Mouse (Mus musculus): ENCODE measurements around the gene Zfp760. TPM values are rescaled to one million over a fixed set of nuclear protein-coding genes. Genes with fewer than 3 reads are reported as not detected.
A peak's percentile ranks its signal among the peaks of the same experiment; 100 is the strongest.
"Not testable (repeated sequence)": the region's sequence is repeated elsewhere in the genome, so short reads cannot be mapped to it uniquely, and the experiment has no call there.

The Zfp760 gene
- 10 to 100 TPM in 5 of 26 experiments, 1 to 10 TPM in 20, under 1 TPM in 1; 0.50 to 15.8 (median 4.5) TPM for total RNA-seq (2018; cell fraction: chromatin; rRNA removed)
- 1 to 10 TPM in 15 of 26 experiments, under 1 TPM in 11; 0.33 to 2.9 (median 1.7) TPM for total RNA-seq (2018; cell fraction: cytosol; rRNA removed)
- 10 to 100 TPM in 4 of 26 experiments, 1 to 10 TPM in 19, under 1 TPM in 3; 0.36 to 14.1 (median 4.0) TPM for total RNA-seq (2018; cell fraction: nucleus; rRNA removed)
- 1.8 to 2.9 TPM (median 2.7 TPM) in 3 replicates for polyA plus RNA-seq (2018)

GRCm38 (mm10) chr17:21707343-21707996, at the start of gene Zfp760:
TSS of gene Zfp760 (plus strand) at chr17:21707741.
- WGBS (ENCODE audit: missing documents), result 13% methylated on average over 26 of the region's 26 CpGs
- Histone ChIP-seq H3K79me2 (ENCODE audit: inconsistent target) (no peaks in the 10 kb centered on the region), H3K4me3 (ENCODE audit: inconsistent target) (peak within 1 kb of the TSS; percentile 67), H3K36me3 (ENCODE audit: inconsistent target) (no peaks in the 10 kb centered on the region), H3K27ac (peak within 1 kb of the TSS; percentile 46)

GRCm38 (mm10) chr17:21678826-21679225, 28.7 kb upstream of the Zfp760 start:
- not testable (repeated sequence) for H3K27ac ChIP-seq; H3K4me3 ChIP-seq (ENCODE audit: inconsistent target); H3K36me3 ChIP-seq (ENCODE audit: inconsistent target); H3K79me2 ChIP-seq (ENCODE audit: inconsistent target)
- 0% methylated on average over 1 of the region's 1 CpGs for WGBS (ENCODE audit: missing documents)

- H3K79me2 ChIP-seq (ENCODE audit: inconsistent target), result no peaks in the 10 kb centered on the region
- under 1% methylated on average over 9 of the region's 9 CpGs for WGBS (ENCODE audit: missing documents)
- peak overlapping the region; percentile 43 for H3K4me3 ChIP-seq (ENCODE audit: inconsistent target)
- peak overlapping the region; percentile 55 for H3K27ac ChIP-seq
- H3K36me3 ChIP-seq (ENCODE audit: inconsistent target), result peaks cover under 1% of the 10 kb centered on the region; the same call in 1 of the 2 replicates
These were observed 28.1 kb upstream of the Zfp760 start for GRCm38 (mm10) chr17:21679273-21680018.

DNA sequence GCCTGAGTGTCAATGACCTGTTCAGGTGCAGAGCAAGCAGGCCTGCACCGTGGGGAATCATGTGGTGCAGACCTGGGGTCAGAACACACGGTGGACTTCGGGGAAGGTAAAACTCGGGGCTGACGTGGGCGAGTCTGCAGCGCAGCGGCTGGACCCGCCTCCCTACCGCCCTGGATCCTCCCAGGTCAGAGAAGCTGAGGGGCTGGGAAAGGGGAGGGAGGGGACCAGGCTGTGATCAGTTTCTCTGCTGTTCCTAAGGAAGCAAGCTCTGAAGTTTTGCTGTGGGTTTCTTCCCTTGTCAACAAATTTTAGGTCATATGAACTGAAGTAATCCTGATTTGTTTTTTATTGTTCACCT, 27.5 kb upstream of the Zfp760 start:
- Histone ChIP-seq H3K27ac (peak overlapping the region; percentile 55), H3K4me3 (ENCODE audit: inconsistent target) (peak overlapping the region; percentile 43)
- 1% methylated on average over 10 of the region's 10 CpGs for WGBS (ENCODE audit: missing documents)
- not testable (repeated sequence) for H3K36me3 ChIP-seq (ENCODE audit: inconsistent target); H3K79me2 ChIP-seq (ENCODE audit: inconsistent target)

DNA sequence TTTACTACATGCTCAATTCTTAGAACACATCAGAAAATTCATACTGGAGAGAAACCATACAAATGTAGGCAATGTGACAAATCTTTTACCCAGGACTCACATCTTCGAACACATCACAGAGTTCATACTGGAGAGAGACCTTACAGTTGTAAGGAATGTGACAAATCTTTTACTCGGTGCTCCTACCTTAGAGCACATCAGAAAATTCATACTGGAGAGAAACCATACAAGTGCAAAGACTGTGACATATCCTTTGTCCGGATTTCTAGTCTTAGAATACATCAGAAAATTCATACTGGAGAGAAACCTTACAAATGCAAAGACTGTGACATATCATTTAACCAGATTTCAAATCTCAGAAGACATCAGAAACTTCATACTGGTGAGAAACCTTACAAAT, 16.0 kb upstream of the Zfp760 start, which contains the start of gene Gm10226:
Gm10226 (plus strand) TSS at position 301 of the 400 bp plus-strand sequence.
- no peak within 1 kb of the TSS for H3K4me3 ChIP-seq (ENCODE audit: inconsistent target)
- no peak within 1 kb of the TSS for H3K27ac ChIP-seq
- H3K79me2 ChIP-seq (ENCODE audit: inconsistent target), result no peaks in the 10 kb centered on the region
- 100% methylated on average over 3 of the region's 3 CpGs for WGBS (ENCODE audit: missing documents)
- peaks cover 38% of the 10 kb centered on the region for H3K36me3 ChIP-seq (ENCODE audit: inconsistent target)

DNA sequence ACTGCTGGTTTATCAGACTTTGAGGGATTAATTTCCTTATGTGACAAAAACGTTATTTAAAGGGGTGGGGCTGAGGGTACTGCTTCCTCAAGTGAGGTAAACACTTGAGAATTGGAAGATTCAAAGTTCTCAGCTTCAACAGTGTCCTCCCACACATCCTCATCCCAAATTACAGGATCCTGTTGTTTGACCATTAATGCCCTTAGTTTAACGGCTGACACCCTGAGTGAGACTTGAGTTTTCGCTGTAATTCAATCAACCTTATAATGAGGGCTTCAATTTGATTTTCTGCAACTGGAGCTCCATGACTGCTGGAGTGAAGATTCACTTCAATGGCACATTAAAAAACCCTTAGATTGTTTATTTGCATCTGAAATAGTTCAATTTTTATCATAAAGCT, 14.2 kb upstream of the Zfp760 start:
- no peaks in the 10 kb centered on the region for H3K79me2 ChIP-seq (ENCODE audit: inconsistent target)
- 83% methylated on average over 3 of the region's 3 CpGs for WGBS (ENCODE audit: missing documents)
- peaks cover 28% of the 10 kb centered on the region for H3K36me3 ChIP-seq (ENCODE audit: inconsistent target)
- no peak overlapping the region for H3K27ac ChIP-seq
- H3K4me3 ChIP-seq (ENCODE audit: inconsistent target), result no peak overlapping the region

DNA sequence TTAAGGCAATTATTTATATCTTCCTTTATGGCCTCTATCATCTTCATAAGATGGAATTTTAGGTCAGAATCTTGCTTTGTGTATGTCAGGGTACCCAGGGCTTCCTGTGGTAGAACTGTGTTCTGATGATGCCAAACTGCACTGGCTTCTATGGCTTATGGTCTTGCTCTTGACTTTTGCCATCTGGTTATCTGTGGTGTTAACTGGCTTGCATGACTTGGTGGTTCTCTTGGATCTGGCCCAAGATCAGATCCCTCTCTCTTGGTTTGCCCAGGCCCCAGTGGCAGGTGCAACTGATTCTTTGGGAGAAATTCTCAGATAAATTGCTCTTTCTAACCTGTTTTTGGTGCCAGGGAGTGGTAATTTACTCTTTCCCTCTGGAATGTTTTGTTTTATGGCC, 11.5 kb upstream of the Zfp760 start:
- Histone ChIP-seq H3K27ac (no peak overlapping the region), H3K4me3 (ENCODE audit: inconsistent target) (no peak overlapping the region), H3K79me2 (ENCODE audit: inconsistent target) (no peaks in the 10 kb centered on the region), H3K36me3 (ENCODE audit: inconsistent target) (peaks cover 1% of the 10 kb centered on the region; the same call in 1 of the 2 replicates)

DNA sequence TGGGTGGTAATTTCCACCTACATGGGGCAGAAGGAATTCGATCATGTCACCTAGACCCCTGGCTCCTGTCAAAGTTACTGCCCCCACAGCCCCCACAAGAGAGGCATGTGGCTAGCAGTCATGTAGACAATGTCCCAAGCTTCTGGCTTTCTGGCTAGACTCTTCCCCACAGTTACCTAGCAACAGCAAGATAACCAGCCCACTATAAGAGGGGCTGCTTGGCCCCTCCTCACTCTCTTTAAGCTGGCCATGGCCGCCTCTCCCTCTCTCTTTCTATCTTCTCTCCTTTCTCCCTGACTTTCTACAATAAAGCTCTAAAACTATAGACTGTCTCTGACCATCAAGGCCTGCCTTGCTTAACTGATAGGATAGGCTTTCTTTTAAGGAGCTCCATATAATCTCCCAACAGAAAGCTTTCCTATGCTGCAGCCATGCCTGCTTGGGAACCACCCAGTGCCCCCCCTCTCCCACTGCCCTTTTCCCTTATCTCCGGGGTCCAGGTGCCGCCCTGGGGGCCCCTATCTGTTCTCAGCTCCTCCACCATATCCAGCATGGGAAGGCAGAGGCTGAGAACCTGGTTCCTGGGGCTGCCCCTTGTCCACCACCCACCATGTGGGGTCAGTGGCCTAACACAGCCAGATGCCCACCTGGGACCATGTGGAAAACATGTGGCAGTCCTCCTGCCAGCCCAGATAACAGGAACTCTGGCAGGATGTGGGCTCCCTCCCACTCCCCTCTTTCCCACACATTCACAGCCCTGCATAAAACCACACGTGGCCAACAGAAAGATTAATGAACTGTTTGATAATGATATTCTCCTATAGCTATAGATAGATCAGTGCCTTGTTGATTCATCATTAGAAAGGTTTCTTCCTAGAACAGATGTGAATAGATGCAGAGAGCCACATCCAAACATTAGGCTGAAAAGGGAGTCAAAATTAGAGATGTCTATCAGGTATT, 5.0 kb upstream of the Zfp760 start:
- H3K36me3 ChIP-seq (ENCODE audit: inconsistent target), result no peaks in the 10 kb centered on the region
- no peak overlapping the region for H3K27ac ChIP-seq
- no peak overlapping the region for H3K4me3 ChIP-seq (ENCODE audit: inconsistent target)
- H3K79me2 ChIP-seq (ENCODE audit: inconsistent target), result no peaks in the 10 kb centered on the region
- 46% methylated on average over 4 of the region's 5 CpGs for WGBS (ENCODE audit: missing documents)

DNA sequence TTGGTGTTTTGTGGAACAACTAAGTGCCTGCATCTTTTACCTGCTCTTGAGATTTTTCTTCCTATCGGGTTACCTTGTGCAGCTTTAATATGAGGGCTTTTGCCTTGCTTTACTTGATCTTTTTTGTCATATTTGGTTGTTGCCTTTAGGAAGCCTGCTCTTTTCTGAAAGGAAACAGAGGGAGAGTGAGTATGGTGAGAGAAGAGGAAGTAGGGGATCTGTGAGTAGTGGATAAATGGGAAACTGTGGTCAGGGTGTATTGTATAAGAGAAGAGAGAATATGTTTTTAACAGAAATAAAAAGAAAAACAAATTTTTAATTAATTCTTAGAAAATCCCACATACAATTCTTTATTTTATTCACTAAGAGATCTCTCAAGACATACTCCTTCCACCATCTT, 4.1 kb upstream of the Zfp760 start:
- WGBS (ENCODE audit: missing documents), result 6% methylated on average over 1 of the region's 1 CpGs
- no peaks in the 10 kb centered on the region for H3K36me3 ChIP-seq (ENCODE audit: inconsistent target)
- H3K27ac ChIP-seq, result no peak overlapping the region

GRCm38 (mm10) chr17:21708401-21708800, 860 bp downstream of the Zfp760 start:
- 0 out of 2 replicates have a peak overlapping the region, but pooled peaks have one; percentile 46 for H3K27ac ChIP-seq
- H3K4me3 ChIP-seq (ENCODE audit: inconsistent target), result peak overlapping the region; percentile 67
- H3K79me2 ChIP-seq (ENCODE audit: inconsistent target), result no peaks in the 10 kb centered on the region
- 3% methylated on average over 2 of the region's 2 CpGs for WGBS (ENCODE audit: missing documents)
- H3K36me3 ChIP-seq (ENCODE audit: inconsistent target), result no peaks in the 10 kb centered on the region

More for the DNA sequence above, 4.1 kb upstream of the Zfp760 start:
- Histone ChIP-seq H3K4me3 (ENCODE audit: inconsistent target) (no peak overlapping the region), H3K79me2 (ENCODE audit: inconsistent target) (no peaks in the 10 kb centered on the region)

DNA sequence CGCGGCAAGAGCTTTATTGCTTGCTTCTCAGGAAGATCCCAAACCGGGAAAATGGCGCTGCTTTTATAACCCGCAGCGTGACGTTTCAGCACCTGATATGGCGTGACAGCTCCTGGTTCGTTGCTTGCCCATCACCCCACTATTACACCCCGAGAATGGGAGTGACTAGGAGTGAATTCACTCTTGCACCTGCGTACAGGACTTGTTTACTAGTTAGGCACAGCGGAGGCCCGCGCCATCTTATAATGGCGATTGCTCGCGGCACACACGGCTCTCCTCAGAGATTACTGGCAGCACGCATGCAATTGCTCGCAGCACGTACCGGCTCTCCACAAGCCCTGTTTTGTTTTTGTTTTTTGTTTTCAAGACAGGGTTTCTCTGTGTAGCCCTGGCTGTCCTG, 23.0 kb downstream of the Zfp760 start, which contains the start of gene Zfp229:
Zfp229 (plus strand) TSS at position 301 of the 400 bp plus-strand sequence.
- not testable (repeated sequence) for H3K79me2 ChIP-seq (ENCODE audit: inconsistent target); H3K4me3 ChIP-seq (ENCODE audit: inconsistent target); H3K36me3 ChIP-seq (ENCODE audit: inconsistent target); H3K27ac ChIP-seq
- 100% methylated on average over 4 of the region's 22 CpGs for WGBS (ENCODE audit: missing documents)

DNA sequence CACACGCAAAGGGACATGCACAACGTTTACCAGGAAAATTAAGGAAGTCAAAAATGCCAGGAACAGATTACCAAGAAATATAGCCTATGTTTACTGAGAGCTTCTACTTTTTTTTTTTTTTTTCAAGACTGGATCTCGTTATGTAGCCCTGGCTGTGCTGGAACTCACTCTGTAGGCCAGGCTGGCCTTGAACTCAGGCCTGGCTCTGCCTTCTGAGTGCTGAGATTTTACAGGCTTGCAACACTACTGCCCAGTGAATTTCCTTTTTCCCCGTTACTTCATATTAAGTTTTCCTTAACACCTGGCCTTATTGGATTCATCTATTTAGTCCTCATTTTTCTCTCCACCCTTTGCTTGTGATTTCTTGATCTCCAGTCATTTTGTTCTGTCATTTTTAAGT, 25.5 kb downstream of the Zfp760 start:
- WGBS (ENCODE audit: missing documents), result 58% methylated on average over 4 of the region's 4 CpGs
- H3K27ac ChIP-seq, result no peak overlapping the region

DNA sequence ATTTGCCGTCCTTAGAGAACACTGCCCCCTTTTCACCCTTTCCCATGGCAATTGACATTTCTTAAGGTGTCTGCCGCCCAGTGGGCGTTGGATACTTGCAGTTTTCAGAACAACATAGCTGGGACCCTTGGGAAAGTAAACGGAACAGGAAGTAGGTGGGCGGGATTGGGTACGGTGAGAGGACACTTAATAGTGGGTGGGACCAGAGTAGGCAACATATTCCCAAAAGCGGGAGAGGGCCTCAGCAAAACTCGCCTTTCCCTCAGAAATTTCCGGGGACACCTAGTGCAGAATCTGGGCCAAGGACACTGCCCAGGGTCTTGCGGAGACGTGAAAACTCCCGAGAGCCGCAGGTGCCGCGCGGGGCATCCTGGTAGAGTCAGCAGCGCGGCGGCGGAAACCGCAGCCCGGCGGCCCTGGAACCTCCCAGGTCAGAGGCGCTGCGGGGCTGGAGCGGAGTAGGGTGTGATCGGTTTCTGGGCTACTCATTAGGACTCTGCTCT, 26.0 kb downstream of the Zfp760 start:
- Histone ChIP-seq H3K27ac (no peak overlapping the region), H3K79me2 (ENCODE audit: inconsistent target) (no peaks in the 10 kb centered on the region), H3K36me3 (ENCODE audit: inconsistent target) (no peaks in the 10 kb centered on the region), H3K4me3 (ENCODE audit: inconsistent target) (peak overlapping the region; percentile 49)
- WGBS (ENCODE audit: missing documents), result under 1% methylated on average over 27 of the region's 27 CpGs

More for the DNA sequence above, 25.5 kb downstream of the Zfp760 start:
- Histone ChIP-seq H3K4me3 (ENCODE audit: inconsistent target) (peak overlapping the region; percentile 49), H3K36me3 (ENCODE audit: inconsistent target) (no peaks in the 10 kb centered on the region), H3K79me2 (ENCODE audit: inconsistent target) (no peaks in the 10 kb centered on the region)

DNA sequence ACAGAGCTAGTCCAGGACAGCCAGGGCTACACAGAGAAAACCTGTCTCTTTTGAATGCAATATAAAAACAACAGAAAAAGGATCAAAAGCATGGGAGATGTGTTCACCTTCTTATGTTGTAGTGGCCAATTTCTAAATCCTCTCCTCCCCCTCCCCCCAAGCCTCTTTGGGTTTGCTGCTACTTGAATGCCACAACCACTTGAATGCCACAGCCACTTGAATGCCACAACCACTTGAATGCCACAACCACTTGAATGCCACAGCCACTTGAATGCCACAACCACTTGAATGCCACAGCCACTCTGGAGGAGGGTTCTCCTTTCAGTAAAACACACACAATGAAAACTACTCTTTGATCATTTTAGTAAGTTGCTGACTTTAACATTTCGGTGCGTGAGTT, 45.2 kb downstream of the Zfp760 start:
- Histone ChIP-seq H3K36me3 (ENCODE audit: inconsistent target) (no peaks in the 10 kb centered on the region), H3K79me2 (ENCODE audit: inconsistent target) (no peaks in the 10 kb centered on the region), H3K27ac (no peak overlapping the region), H3K4me3 (ENCODE audit: inconsistent target) (no peak overlapping the region)
- WGBS (ENCODE audit: missing documents), result 86% methylated on average over 2 of the region's 2 CpGs
